Mouse (Mus musculus) E14TG2a.4 (cell line): ENCODE results near the gene Fut11.

ENCODE experiments used
- CTCF ChIP-seq: conservative IDR thresholded peaks from 2 replicates; pipeline ENCODE4 v1.5.1; 2014; ENCODE audit warnings: low read length
- NANOG ChIP-seq: IDR thresholded peaks from 2 replicates; pipeline ENCODE4 v1.6.1; 2014; ENCODE audit warnings: borderline replicate concordance, low read length, mixed read lengths
- POU5F1 ChIP-seq: IDR thresholded peaks from 2 replicates; pipeline ENCODE4 v1.6.1; 2014; ENCODE audit warnings: low read length, borderline replicate concordance

DNA sequence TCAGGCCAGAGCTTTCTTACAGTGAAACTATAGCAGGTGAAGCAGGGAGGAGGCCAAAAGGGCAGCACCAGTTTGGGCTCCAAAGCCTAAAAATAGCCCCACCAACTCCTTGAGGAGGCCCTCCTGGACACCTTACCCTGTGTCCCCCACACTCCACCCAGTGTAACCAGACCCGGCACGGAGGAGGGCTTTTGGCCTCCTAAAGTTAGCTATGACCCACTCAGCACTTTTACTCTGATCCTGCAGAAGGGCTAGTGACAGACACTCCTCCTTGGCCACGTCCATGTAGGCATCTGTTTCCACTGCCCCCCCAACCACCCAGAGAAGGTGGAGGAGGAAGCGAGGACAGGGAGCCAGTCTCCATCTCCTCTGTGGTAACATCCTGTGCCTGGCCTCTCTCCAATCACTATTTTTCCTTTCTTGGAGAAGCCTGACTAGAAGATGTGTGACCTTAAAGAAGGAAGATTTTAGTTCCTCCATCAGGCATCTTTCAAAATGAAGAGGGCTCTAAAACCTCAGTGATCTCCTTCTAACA, 43.0 kb upstream of the Fut11 start:
- TF ChIP-seq CTCF (no peak), NANOG (no peak), POU5F1 (no peak)
